Mouse (Mus musculus): ENCODE results near the gene Eif3j1.
"Not testable (repeated sequence)": the region's sequence is repeated elsewhere in the genome, so short reads cannot be mapped to it uniquely, and the experiment has no call there.

Eif3j1 gene

GRCm38 (mm10) chr2:122097686-122098085 lies 69.3 kb downstream of the Eif3j1 start:
- DNase-seq (ENCODE audit: low spot score in 2 of 2) = not testable (repeated sequence)

- no peak for DNase-seq (ENCODE audit: low spot score in 2 of 2)
Observed at GRCm38 (mm10) chr2:122102070-122102469, 73.7 kb downstream of the Eif3j1 start.

All from urinary bladder, adult 18-20 months (tissue).